Comparison of ENCODE assay signal across 13 mouse cellular contexts in genomic region chr15:79827061-79827777, GRCm38 (mm10). TPM values are rescaled to one million over a fixed set of nuclear protein-coding genes. Genes with fewer than 3 reads are reported as not detected.
DNase-seq lines count a peak whose midpoint lies in the region; ATAC-seq and TF ChIP-seq lines count a peak whose summit lies in the region.
"Had no signal": no experiment of that assay in that cellular context is flagged by ENCODE, and none has a peak within 500 bp of the region (broad histone marks: within the 10 kb centered on the region; RNA-seq: fewer than 3 reads in every experiment).

No protein-coding gene starts in this region.

- H3K36me3 ChIP-seq in kidney, embryonic 14.5 days (ENCODE audit: control insufficient read depth, insufficient read depth, low read length) = peaks cover 51% of the 10 kb centered on the region
- peaks cover 29% of the 10 kb centered on the region for H3K36me3 ChIP-seq in midbrain, postnatal 0 days (ENCODE audit: insufficient read depth, low read length)

- no peaks in the 10 kb centered on the region for H3K27me3 ChIP-seq in kidney, embryonic 14.5 days (ENCODE audit: control insufficient read depth, insufficient read depth, low read length)
- no peaks in the 10 kb centered on the region for H3K27me3 ChIP-seq in midbrain, postnatal 0 days (ENCODE audit: insufficient read depth, low read length)

- peak overlapping the region; percentile 7; the same call in 1 of the 2 replicates for H3K9ac ChIP-seq in kidney, embryonic 14.5 days (ENCODE audit: low read depth, low read length)
- H3K9ac ChIP-seq in midbrain, postnatal 0 days (replicated peaks; ENCODE audit: low read length, poor library complexity, severe bottlenecking) = peak overlapping the region; percentile 39; the same call in 1 of the 2 replicates
- H3K9ac ChIP-seq: liver, postnatal 0 days had no signal

- WGBS in kidney, embryonic 14.5 days = 88% methylated on average over 14 of the region's 14 CpGs
- WGBS in midbrain, postnatal 0 days = 86% methylated on average over 14 of the region's 14 CpGs

- TF ChIP-seq POLR2A in cortical plate, adult 2 months (IDR thresholded peaks at IDR 0.05; ENCODE audit: extremely low read depth, insufficient read depth, low read length) = 0 out of 2 replicates have a peak, but pooled peaks have one; percentile 16

- DNase-seq in kidney, postnatal 4 days = no peak
- DNase-seq in cerebellum, adult 9-10 months = peak; percentile 61
- DNase-seq in midbrain, postnatal 0 days (ENCODE audit: low spot score) = no peak
- no peak for DNase-seq in urinary bladder, postnatal 14 days (ENCODE audit: low spot score)
- no peak for DNase-seq in adrenal gland, adult (ENCODE audit: inconsistent age in 2 of 2, low spot score in 1 of 2)
- DNase-seq: kidney, adult 2 months; layer of hippocampus, adult 9-11 months; liver, postnatal 0 days had no signal

- H3K27ac ChIP-seq in kidney, embryonic 14.5 days (ENCODE audit: low read depth, low read length) = no peak overlapping the region
- no peak overlapping the region for H3K27ac ChIP-seq in cortical plate, adult 2 months (ENCODE audit: insufficient read depth, low read length)
- H3K27ac ChIP-seq in midbrain, postnatal 0 days (ENCODE audit: low read depth, low read length) = peak overlapping the region; percentile 6; the same call in 1 of the 2 replicates
- H3K27ac ChIP-seq: forebrain, embryonic 10.5 days had no signal

- ATAC-seq in kidney, embryonic 14.5 days (ENCODE audit: low FRiP score, low TSS enrichment) = no peak
- no peak for ATAC-seq in midbrain, postnatal 0 days (ENCODE audit: low FRiP score)
- ATAC-seq: liver, postnatal 0 days had no signal

- H3K4me2 ChIP-seq in kidney, embryonic 14.5 days (replicated peaks; ENCODE audit: low read depth, low read length) = no peak overlapping the region
- H3K4me2 ChIP-seq in midbrain, postnatal 0 days (ENCODE audit: low read depth, low read length, poor library complexity, severe bottlenecking) = no peak overlapping the region

- H3K4me1 ChIP-seq in kidney, embryonic 14.5 days (ENCODE audit: control insufficient read depth, insufficient read depth, low read length) = peaks cover 39% of the 10 kb centered on the region
- peaks cover 20% of the 10 kb centered on the region for H3K4me1 ChIP-seq in cortical plate, adult 2 months (ENCODE audit: control insufficient read depth, insufficient read depth, low read length)
- H3K4me1 ChIP-seq in midbrain, postnatal 0 days (ENCODE audit: insufficient read depth, low read length) = peaks cover 9% of the 10 kb centered on the region; the same call in 1 of the 2 replicates

- TF ChIP-seq CTCF in cortical plate, adult 2 months (IDR thresholded peaks at IDR 0.05; ENCODE audit: extremely low read depth, insufficient read depth, low read length) = no peak
- TF ChIP-seq CTCF in midbrain, postnatal 0 days (IDR thresholded peaks at IDR 0.05) = no peak

- no peak overlapping the region for H3K4me3 ChIP-seq in kidney, embryonic 14.5 days (ENCODE audit: low read length)
- no peak overlapping the region for H3K4me3 ChIP-seq in cortical plate, adult 2 months (ENCODE audit: insufficient read depth, low read length)
- no peak overlapping the region for H3K4me3 ChIP-seq in midbrain, postnatal 0 days (ENCODE audit: low read depth, low read length)

- H3K9me3 ChIP-seq in kidney, embryonic 14.5 days (ENCODE audit: control insufficient read depth, low read length) = no peaks in the 10 kb centered on the region
- H3K9me3 ChIP-seq in midbrain, postnatal 0 days (ENCODE audit: low read length) = no peaks in the 10 kb centered on the region
- H3K9me3 ChIP-seq: forebrain, embryonic 10.5 days had no signal

RNA-seq across cellular contexts. Expression of gene Npcd, which starts 6.8 kb away (rescaled TPM):
- polyA plus RNA-seq in kidney, embryonic 14.5 days (2014; fragmentation: Nextera tagmentation; extraction: Ambion mirVana) = 0.22 TPM in 1 of 2 replicates, not detected in the other
- polyA plus RNA-seq in cortical plate, adult 2 months (2012; rRNA removed) = 2.4 and 3.0 TPM in 2 replicates
- total RNA-seq in midbrain, postnatal 0 days (2014; rRNA removed) = 8.2 and 12.1 TPM in 2 replicates
- 3.2 and 4.6 TPM in 2 replicates for polyA plus RNA-seq in midbrain, postnatal 0 days (2015; fragmentation: Nextera tagmentation; extraction: Ambion mirVana)
- total RNA-seq: megakaryocyte progenitor cell, adult 5-6 weeks had no signal
- polyA plus RNA-seq: forebrain, embryonic 10.5 days; kidney, adult 2 months; limb, embryonic 11.5 days; liver, postnatal 0 days had no signal

RNA-seq across cellular contexts. Expression of gene Cbx6, which starts 7.3 kb away (rescaled TPM):
- polyA plus RNA-seq in kidney, embryonic 14.5 days (2014; fragmentation: Nextera tagmentation; extraction: Ambion mirVana) = 22.4 and 28.6 TPM in 2 replicates
- polyA plus RNA-seq in cortical plate, adult 2 months (2012; rRNA removed) = 295 and 320 TPM in 2 replicates
- total RNA-seq in midbrain, postnatal 0 days (2014; rRNA removed) = 109 and 118 TPM in 2 replicates
- 65.0 and 70.6 TPM in 2 replicates for polyA plus RNA-seq in midbrain, postnatal 0 days (2015; fragmentation: Nextera tagmentation; extraction: Ambion mirVana)

RNA-seq across cellular contexts. Expression of gene Nptxr, which starts 22.7 kb away (rescaled TPM):
- 0.50 and 1.8 TPM in 2 replicates for polyA plus RNA-seq in kidney, embryonic 14.5 days (2014; fragmentation: Nextera tagmentation; extraction: Ambion mirVana)
- 293 and 298 TPM in 2 replicates for polyA plus RNA-seq in cortical plate, adult 2 months (2012; rRNA removed)
- 254 and 288 TPM in 2 replicates for total RNA-seq in midbrain, postnatal 0 days (2014; rRNA removed)
- polyA plus RNA-seq in midbrain, postnatal 0 days (2015; fragmentation: Nextera tagmentation; extraction: Ambion mirVana) = 84.2 and 97.8 TPM in 2 replicates

RNA-seq across cellular contexts. Expression of gene Dnal4, which starts 49.6 kb away (rescaled TPM):
- polyA plus RNA-seq in kidney, embryonic 14.5 days (2014; fragmentation: Nextera tagmentation; extraction: Ambion mirVana) = 60.1 and 61.6 TPM in 2 replicates
- polyA plus RNA-seq in cortical plate, adult 2 months (2012; rRNA removed) = 71.5 and 72.4 TPM in 2 replicates
- total RNA-seq in midbrain, postnatal 0 days (2014; rRNA removed) = 40.8 and 44.0 TPM in 2 replicates
- 55.9 and 59.7 TPM in 2 replicates for polyA plus RNA-seq in midbrain, postnatal 0 days (2015; fragmentation: Nextera tagmentation; extraction: Ambion mirVana)

Comparison
In these comparisons a context has a peak if more than half of its experiments do, and no peak if none do; other contexts are left out.
1. RNA of gene Nptxr, which starts 22.7 kb away (polyA plus RNA-seq): 293 to 298 TPM in cortical plate, adult 2 months and 84.2 to 97.8 TPM in midbrain, postnatal 0 days; 0.50 to 1.8 TPM in kidney, embryonic 14.5 days; every median in the first group is over 10 times any median in the second.